Mouse (Mus musculus): ENCODE measurements at regions not wholly inside any gene's neighbourhood (a gene's known extent, or its start where the extent isn't known, plus 50 kb on each side); places are given as distances from the start of the nearest gene placed in this dataset.

DNA sequence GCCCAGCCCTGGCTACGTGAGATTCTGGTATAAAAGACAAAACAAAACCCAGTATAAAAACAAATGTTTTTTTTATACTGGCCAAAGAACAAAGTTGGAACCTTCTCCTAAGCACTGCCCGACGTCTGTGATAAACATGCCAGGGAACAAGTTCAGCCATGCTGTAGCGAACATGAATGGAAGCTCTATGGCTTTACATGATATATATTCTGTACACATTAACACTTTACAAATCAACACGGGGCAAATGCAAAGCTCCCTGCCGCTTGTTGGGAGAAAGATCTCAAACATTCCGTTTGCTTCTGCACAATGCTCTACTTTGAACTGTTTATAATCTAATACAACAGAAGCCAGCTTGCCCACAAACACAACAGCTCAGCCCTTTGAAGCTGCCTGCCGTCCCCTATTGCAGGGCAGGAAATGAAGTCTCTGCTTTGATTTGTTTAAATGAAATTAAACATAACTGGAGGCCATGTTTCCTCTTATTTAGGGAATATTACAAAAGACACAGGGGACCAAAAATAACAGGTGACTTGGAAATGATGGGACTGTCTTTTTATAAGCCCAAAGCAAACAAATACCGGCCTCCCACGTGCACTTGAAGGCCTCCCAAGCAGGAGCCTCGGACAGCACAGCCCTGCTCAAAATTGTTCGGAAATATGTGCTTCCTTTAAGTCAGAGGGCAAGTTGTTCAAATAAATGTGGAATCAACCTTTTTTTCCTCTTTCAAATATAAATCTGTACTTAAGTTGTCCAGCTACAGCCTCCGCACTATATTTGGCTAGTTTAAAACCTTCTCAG, 56.0 kb upstream of the Cldn5 start:
- TF ChIP-seq ZNF384 (IDR thresholded peaks at IDR 0.05; ENCODE audit: low read depth, low read length) (no peak), ZC3H11A (IDR thresholded peaks at IDR 0.05; ENCODE audit: borderline replicate concordance, low read depth, low read length) (no peak), MAFK (IDR thresholded peaks at IDR 0.05; ENCODE audit: insufficient read depth, low read depth, low read length) (no peak)
